Mouse (Mus musculus): ENCODE measurements around the gene Drg1. TPM values are rescaled to one million over a fixed set of nuclear protein-coding genes. Genes with fewer than 3 reads are reported as not detected.
"Not testable (repeated sequence)": the region's sequence is repeated elsewhere in the genome, so short reads cannot be mapped to it uniquely, and the experiment has no call there.

Gene Drg1
- polyA plus RNA-seq, 1 experiment from 2014 or later = 193 TPM

- 92% methylated on average over 4 of the region's 4 CpGs for WGBS
Observed at GRCm38 (mm10) chr11:3167129-3167528, 99.1 kb downstream of the Drg1 start.

DNA sequence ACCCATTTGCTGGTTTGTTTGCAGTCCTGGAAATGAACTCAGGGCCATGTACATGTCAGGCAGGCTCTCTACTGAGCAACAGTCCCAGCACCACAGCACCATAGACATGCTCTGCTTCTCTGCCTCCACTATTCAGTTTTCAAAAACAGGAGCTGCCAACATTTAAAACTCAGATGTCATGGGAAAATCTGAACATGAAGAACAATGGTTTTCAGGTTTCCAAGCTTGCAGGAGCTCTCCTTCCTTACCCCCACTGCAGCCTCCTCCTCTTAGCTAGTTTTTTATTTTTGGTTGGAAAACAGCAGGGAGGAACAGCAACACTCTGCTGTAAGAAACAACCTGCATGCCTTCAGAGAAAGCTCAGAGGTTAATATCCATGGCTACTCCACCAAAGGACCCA lies 99.9 kb downstream of the Drg1 start:
- not testable (repeated sequence) for H3K27ac ChIP-seq (ENCODE audit: low read length); H3K27me3 ChIP-seq (ENCODE audit: control insufficient read depth, insufficient read depth, low read length); H3K9me3 ChIP-seq (replicated peaks; ENCODE audit: control insufficient read depth, low read length); H3K4me3 ChIP-seq (replicated peaks; ENCODE audit: low read length); H3K36me3 ChIP-seq (ENCODE audit: control insufficient read depth, insufficient read depth, low read length); ATAC-seq (ENCODE audit: insufficient read depth, low FRiP score); H3K4me2 ChIP-seq (ENCODE audit: low read depth, low read length); H3K4me1 ChIP-seq (ENCODE audit: control insufficient read depth, insufficient read depth, low read length); H3K9ac ChIP-seq (ENCODE audit: low read length)

More at GRCm38 (mm10) chr11:3167129-3167528, 99.1 kb downstream of the Drg1 start:
- not testable (repeated sequence) for H3K9me3 ChIP-seq (replicated peaks; ENCODE audit: control insufficient read depth, low read length); H3K4me2 ChIP-seq (ENCODE audit: low read depth, low read length); ATAC-seq (ENCODE audit: insufficient read depth, low FRiP score); H3K27ac ChIP-seq (ENCODE audit: low read length); H3K4me1 ChIP-seq (ENCODE audit: control insufficient read depth, insufficient read depth, low read length); H3K9ac ChIP-seq (ENCODE audit: low read length); H3K4me3 ChIP-seq (replicated peaks; ENCODE audit: low read length); H3K27me3 ChIP-seq (ENCODE audit: control insufficient read depth, insufficient read depth, low read length); H3K36me3 ChIP-seq (ENCODE audit: control insufficient read depth, insufficient read depth, low read length)

DNA sequence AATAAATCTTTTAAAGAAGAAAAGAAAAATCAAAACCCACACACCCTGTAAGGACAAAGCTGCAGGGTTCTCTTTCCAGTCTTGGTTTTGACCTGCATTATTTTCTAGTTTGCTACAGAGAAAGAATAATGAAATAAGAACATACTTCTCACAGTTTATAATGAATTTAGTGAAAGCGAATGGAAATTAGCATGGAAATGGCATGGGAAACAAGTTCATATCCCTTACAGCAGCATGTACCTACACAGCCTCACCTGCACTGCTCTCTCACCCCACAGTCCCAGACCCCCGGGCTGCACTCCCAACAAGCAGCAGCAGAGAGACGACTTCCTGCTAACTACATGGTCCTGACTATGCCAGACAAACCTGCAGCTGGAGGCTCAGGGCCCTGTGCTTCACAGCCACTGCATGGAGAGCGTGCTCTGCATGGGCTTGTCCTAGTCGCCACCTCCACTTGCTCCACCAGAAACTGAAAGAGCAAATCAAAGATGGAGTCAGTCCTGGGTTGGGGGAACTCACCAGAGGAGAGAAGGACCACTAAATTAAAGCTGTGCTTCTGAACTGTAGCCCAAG lies 100.9 kb downstream of the Drg1 start:
- not testable (repeated sequence) for H3K9ac ChIP-seq (ENCODE audit: low read length); H3K9me3 ChIP-seq (replicated peaks; ENCODE audit: control insufficient read depth, low read length); H3K4me2 ChIP-seq (ENCODE audit: low read depth, low read length); H3K4me1 ChIP-seq (ENCODE audit: control insufficient read depth, insufficient read depth, low read length); H3K27me3 ChIP-seq (ENCODE audit: control insufficient read depth, insufficient read depth, low read length); H3K36me3 ChIP-seq (ENCODE audit: control insufficient read depth, insufficient read depth, low read length); H3K27ac ChIP-seq (ENCODE audit: low read length); H3K4me3 ChIP-seq (replicated peaks; ENCODE audit: low read length)
- ATAC-seq (ENCODE audit: insufficient read depth, low FRiP score) = peak; percentile 19; the same call in 1 of the 2 replicates
- WGBS = 66% methylated on average over 3 of the region's 5 CpGs

DNA sequence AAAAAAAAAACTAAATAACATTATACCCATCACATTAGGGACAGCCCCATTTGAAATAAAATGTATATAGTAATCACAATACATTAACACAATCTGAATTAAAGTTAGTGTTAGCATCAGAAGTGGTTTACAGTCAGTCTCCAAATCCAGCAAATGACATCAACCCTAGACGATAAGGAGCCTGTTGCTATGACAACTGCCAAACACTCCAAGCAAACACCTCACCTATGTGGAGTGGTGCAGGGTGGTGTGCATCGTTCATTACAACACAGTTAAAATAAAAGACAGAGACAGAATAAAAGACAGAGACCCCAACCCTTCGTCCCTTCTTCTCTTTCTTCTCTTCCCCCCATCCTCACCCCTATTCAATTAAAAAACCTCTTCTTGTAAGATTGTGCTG lies 102.6 kb downstream of the Drg1 start:
- not testable (repeated sequence) for H3K27me3 ChIP-seq (ENCODE audit: control insufficient read depth, insufficient read depth, low read length); H3K4me1 ChIP-seq (ENCODE audit: control insufficient read depth, insufficient read depth, low read length); ATAC-seq (ENCODE audit: insufficient read depth, low FRiP score); H3K4me2 ChIP-seq (ENCODE audit: low read depth, low read length); H3K27ac ChIP-seq (ENCODE audit: low read length); H3K36me3 ChIP-seq (ENCODE audit: control insufficient read depth, insufficient read depth, low read length); H3K4me3 ChIP-seq (replicated peaks; ENCODE audit: low read length); H3K9ac ChIP-seq (ENCODE audit: low read length); H3K9me3 ChIP-seq (replicated peaks; ENCODE audit: control insufficient read depth, low read length)
- WGBS = 62% methylated on average over 3 of the region's 3 CpGs

DNA sequence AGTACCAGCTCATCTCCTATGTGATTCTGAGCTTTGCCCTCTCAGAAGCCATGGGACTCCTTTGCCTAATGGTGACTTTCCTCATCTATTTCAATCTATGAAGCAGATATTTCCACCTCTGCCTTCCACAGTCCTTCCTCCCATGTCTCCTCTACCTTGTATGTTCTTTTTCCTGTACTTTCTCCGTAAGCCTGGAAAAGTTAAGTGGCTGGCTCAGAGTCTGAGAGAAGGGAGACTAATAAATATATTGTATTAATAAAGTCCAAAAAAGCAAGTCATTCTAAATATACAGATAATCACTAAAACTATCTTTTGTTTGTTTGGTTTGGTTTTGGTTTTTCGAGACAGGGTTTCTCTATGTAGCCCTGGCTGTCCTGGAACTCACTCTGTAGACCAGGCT lies 103.1 kb downstream of the Drg1 start:
- H3K9me3 ChIP-seq (replicated peaks; ENCODE audit: control insufficient read depth, low read length); H3K27me3 ChIP-seq (ENCODE audit: control insufficient read depth, insufficient read depth, low read length); H3K9ac ChIP-seq (ENCODE audit: low read length); ATAC-seq (ENCODE audit: insufficient read depth, low FRiP score); H3K4me3 ChIP-seq (replicated peaks; ENCODE audit: low read length); H3K27ac ChIP-seq (ENCODE audit: low read length); H3K4me1 ChIP-seq (ENCODE audit: control insufficient read depth, insufficient read depth, low read length); H3K4me2 ChIP-seq (ENCODE audit: low read depth, low read length); H3K36me3 ChIP-seq (ENCODE audit: control insufficient read depth, insufficient read depth, low read length): not testable (repeated sequence)
- 81% methylated on average over 2 of the region's 2 CpGs for WGBS

GRCm38 (mm10) chr11:3162236-3162897 lies 103.8 kb downstream of the Drg1 start:
- not testable (repeated sequence) for H3K4me1 ChIP-seq (ENCODE audit: control insufficient read depth, insufficient read depth, low read length); H3K9me3 ChIP-seq (replicated peaks; ENCODE audit: control insufficient read depth, low read length); H3K27ac ChIP-seq (ENCODE audit: low read length); H3K4me3 ChIP-seq (replicated peaks; ENCODE audit: low read length); H3K27me3 ChIP-seq (ENCODE audit: control insufficient read depth, insufficient read depth, low read length); H3K36me3 ChIP-seq (ENCODE audit: control insufficient read depth, insufficient read depth, low read length); H3K9ac ChIP-seq (ENCODE audit: low read length); H3K4me2 ChIP-seq (ENCODE audit: low read depth, low read length)
- WGBS = 61% methylated on average over 5 of the region's 5 CpGs
- peak; percentile 42 for ATAC-seq (ENCODE audit: insufficient read depth, low FRiP score)

GRCm38 (mm10) chr11:3161370-3161769 lies 104.8 kb downstream of the Drg1 start:
- H3K4me2 ChIP-seq (ENCODE audit: low read depth, low read length); ATAC-seq (ENCODE audit: insufficient read depth, low FRiP score); H3K9ac ChIP-seq (ENCODE audit: low read length); H3K27me3 ChIP-seq (ENCODE audit: control insufficient read depth, insufficient read depth, low read length); H3K36me3 ChIP-seq (ENCODE audit: control insufficient read depth, insufficient read depth, low read length); H3K27ac ChIP-seq (ENCODE audit: low read length); H3K4me3 ChIP-seq (replicated peaks; ENCODE audit: low read length); H3K9me3 ChIP-seq (replicated peaks; ENCODE audit: control insufficient read depth, low read length); H3K4me1 ChIP-seq (ENCODE audit: control insufficient read depth, insufficient read depth, low read length): not testable (repeated sequence)
- 50% methylated on average over 1 of the region's 2 CpGs for whole genome bisulfite sequencing

GRCm38 (mm10) chr11:3158800-3159199 lies 107.4 kb downstream of the Drg1 start:
- H3K4me3 ChIP-seq (replicated peaks; ENCODE audit: low read length); H3K4me1 ChIP-seq (ENCODE audit: control insufficient read depth, insufficient read depth, low read length); H3K27me3 ChIP-seq (ENCODE audit: control insufficient read depth, insufficient read depth, low read length); H3K9ac ChIP-seq (ENCODE audit: low read length); H3K27ac ChIP-seq (ENCODE audit: low read length); H3K4me2 ChIP-seq (ENCODE audit: low read depth, low read length); H3K36me3 ChIP-seq (ENCODE audit: control insufficient read depth, insufficient read depth, low read length); H3K9me3 ChIP-seq (replicated peaks; ENCODE audit: control insufficient read depth, low read length); ATAC-seq (ENCODE audit: insufficient read depth, low FRiP score): not testable (repeated sequence)
- WGBS = 91% methylated on average over 4 of the region's 4 CpGs

DNA sequence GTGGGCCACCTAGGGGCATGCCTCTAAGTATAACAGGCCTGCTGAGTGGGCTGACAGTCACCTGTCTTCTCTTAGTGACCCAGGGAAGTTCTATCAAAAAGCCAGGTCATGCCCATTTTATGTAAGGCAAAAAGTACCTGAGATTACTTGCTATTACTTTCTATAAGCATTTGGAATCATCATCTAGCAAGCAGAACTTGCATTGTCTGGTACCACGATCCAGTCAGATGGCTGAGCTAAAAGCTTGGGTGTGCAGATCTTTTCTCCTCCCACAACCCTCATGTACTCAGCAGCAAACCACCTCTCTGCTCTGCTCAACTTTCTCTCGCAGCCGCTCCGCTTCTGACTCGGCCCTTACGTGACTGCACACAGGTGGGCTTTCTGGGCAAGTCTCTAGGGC lies 108.2 kb downstream of the Drg1 start:
- H3K9me3 ChIP-seq (replicated peaks; ENCODE audit: control insufficient read depth, low read length); H3K36me3 ChIP-seq (ENCODE audit: control insufficient read depth, insufficient read depth, low read length); H3K9ac ChIP-seq (ENCODE audit: low read length); H3K4me1 ChIP-seq (ENCODE audit: control insufficient read depth, insufficient read depth, low read length); H3K27ac ChIP-seq (ENCODE audit: low read length); H3K27me3 ChIP-seq (ENCODE audit: control insufficient read depth, insufficient read depth, low read length); H3K4me3 ChIP-seq (replicated peaks; ENCODE audit: low read length); H3K4me2 ChIP-seq (ENCODE audit: low read depth, low read length); ATAC-seq (ENCODE audit: insufficient read depth, low FRiP score): not testable (repeated sequence)
- 88% methylated on average over 6 of the region's 6 CpGs for WGBS

Data from stomach, embryonic 16.5 days (tissue).